Mouse (Mus musculus) neural tube, embryonic 15.5 days (tissue): ENCODE data around the gene Rnf145. TPM values are rescaled to one million over a fixed set of nuclear protein-coding genes. Genes with fewer than 3 reads are reported as not detected.

Experiments used
- ATAC-seq: fragments of 200-750 bp; cut with Nextera tagmentation; 2 replicates; pipeline ENCODE4 v1.8.0; 2017; ENCODE audit warnings: mild to moderate bottlenecking, moderate TSS enrichment, moderate library complexity; ENCODE audit not compliant: low FRiP score
- H3K27ac ChIP-seq: fragments of 300-500 bp; sonication (generic); replicated peaks from 2 replicates; pipeline ENCODE4 v1.5.1; 2015; ENCODE audit warnings: mild to moderate bottlenecking, inconsistent platforms
- H3K27me3 ChIP-seq: fragments of 300-500 bp; sonication (generic); replicated peaks from 2 replicates; pipeline ENCODE4 v1.6.1; 2015; ENCODE audit warnings: inconsistent platforms
- H3K36me3 ChIP-seq: fragments of 300-500 bp; sonication (generic); 2 replicates; pipeline ENCODE4 v1.6.1; 2015; ENCODE audit warnings: inconsistent platforms
- H3K4me1 ChIP-seq: fragments of 300-500 bp; sonication (generic); 2 replicates; pipeline ENCODE4 v1.6.1; 2015; ENCODE audit warnings: inconsistent platforms
- H3K4me2 ChIP-seq: fragments of 300-500 bp; sonication (generic); 2 replicates; pipeline ENCODE4 v1.6.1; 2015; ENCODE audit warnings: inconsistent platforms, mild to moderate bottlenecking, moderate library complexity
- H3K4me3 ChIP-seq: fragments of 300-500 bp; sonication (generic); replicated peaks from 2 replicates; pipeline ENCODE4 v1.5.1; 2015; ENCODE audit warnings: mild to moderate bottlenecking, inconsistent platforms
- H3K9ac ChIP-seq: fragments of 300-500 bp; sonication (generic); replicated peaks from 2 replicates; pipeline ENCODE4 v1.6.1; 2015; ENCODE audit warnings: mild to moderate bottlenecking, inconsistent platforms
- H3K9me3 ChIP-seq: fragments of 300-500 bp; sonication (generic); replicated peaks from 2 replicates; pipeline ENCODE4 v1.6.1; 2016; ENCODE audit warnings: inconsistent platforms
- WGBS: fragments of 180-500 bp; shearing (Covaris S2); methylation state at CpG from one replicate; pipeline ENCODE4 v1.1.7; 2015; ENCODE audit warnings: mixed read lengths; 5-methylcytosine and 5-hydroxymethylcytosine counted together
- polyA plus RNA-seq: library from polyadenylated mRNA; unstranded; fragments of >200 nt; fragmentation: Nextera tagmentation; extraction: Ambion mirVana; gene quantifications from 2 replicates; pipeline ENCODE4 v1.2.1, GENCODE M21; 2015

Gene Rnf145
- polyA plus RNA-seq, 1 experiment from 2014 or later = 112 TPM

GRCm38 (mm10) chr11:44539291-44539930 lies 20.6 kb downstream of the Rnf145 start:
- WGBS = 61% methylated on average over 10 of the region's 10 CpGs

DNA sequence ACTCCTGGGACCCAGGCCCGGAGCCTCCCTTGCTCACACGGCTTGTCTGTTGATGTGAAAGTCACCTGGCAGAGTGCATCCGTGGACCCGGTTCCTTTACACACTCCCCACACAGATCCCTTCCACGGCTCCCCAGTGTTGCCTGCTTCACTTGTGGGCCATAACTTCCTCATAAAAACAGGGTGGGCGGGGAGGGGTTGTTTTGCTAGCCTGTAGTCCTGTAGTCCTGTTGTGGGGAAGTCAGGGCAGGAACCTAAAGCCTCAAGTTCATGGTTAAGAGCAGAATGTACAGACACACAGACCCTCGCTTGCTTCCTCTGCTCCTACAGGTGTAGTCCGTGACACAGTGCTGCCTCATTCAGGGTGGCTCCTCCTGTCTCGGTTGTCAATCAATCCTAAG lies 21.5 kb downstream of the Rnf145 start:
- H3K4me2 ChIP-seq = no peak overlapping the region
- ATAC-seq = no peak
- H3K36me3 ChIP-seq = peaks cover 19% of the 10 kb centered on the region
- H3K9me3 ChIP-seq = no peaks in the 10 kb centered on the region
- H3K27ac ChIP-seq = no peak overlapping the region
- no peak overlapping the region for H3K9ac ChIP-seq
- WGBS = 85% methylated on average over 9 of the region's 9 CpGs
- peaks cover 22% of the 10 kb centered on the region for H3K4me1 ChIP-seq
- no peak overlapping the region for H3K4me3 ChIP-seq
- no peaks in the 10 kb centered on the region for H3K27me3 ChIP-seq

More at GRCm38 (mm10) chr11:44539291-44539930, 20.6 kb downstream of the Rnf145 start:
- Histone ChIP-seq H3K4me2 (no peak overlapping the region), H3K4me1 (peaks cover 22% of the 10 kb centered on the region), H3K9me3 (no peaks in the 10 kb centered on the region), H3K9ac (no peak overlapping the region), H3K36me3 (peaks cover 15% of the 10 kb centered on the region), H3K27ac (no peak overlapping the region), H3K27me3 (no peaks in the 10 kb centered on the region), H3K4me3 (no peak overlapping the region)
- no peak for ATAC-seq

DNA sequence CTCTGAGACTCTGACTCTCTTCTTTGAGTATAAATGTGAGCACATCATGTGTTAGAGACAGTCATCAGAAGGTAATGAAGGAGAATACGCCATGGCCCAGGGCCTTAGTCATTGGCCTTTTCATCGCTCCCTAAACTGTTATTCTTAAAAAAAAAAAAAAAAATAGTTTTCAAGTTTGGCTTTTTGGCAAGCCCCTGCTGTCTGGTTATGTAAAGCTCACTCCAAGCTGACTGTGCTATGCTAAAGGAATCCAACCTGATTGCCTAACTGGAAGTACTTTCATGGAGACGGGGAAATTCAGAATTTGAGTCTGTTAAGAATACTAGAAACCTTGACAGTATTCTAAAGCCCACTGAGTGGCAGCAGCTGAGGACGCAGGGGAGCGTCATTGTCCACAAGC lies 22.5 kb downstream of the Rnf145 start:
- WGBS = 87% methylated on average over 5 of the region's 5 CpGs
- H3K4me2 ChIP-seq = no peak overlapping the region

GRCm38 (mm10) chr11:44541813-44542212 lies 23.0 kb downstream of the Rnf145 start:
- H3K4me1 ChIP-seq = peaks cover 22% of the 10 kb centered on the region
- no peak overlapping the region for H3K4me2 ChIP-seq
- H3K9ac ChIP-seq = no peak overlapping the region
- no peak for ATAC-seq
- H3K9me3 ChIP-seq = no peaks in the 10 kb centered on the region
- H3K27ac ChIP-seq = no peak overlapping the region
- no peak overlapping the region for H3K4me3 ChIP-seq
- 83% methylated on average over 4 of the region's 4 CpGs for WGBS
- peaks cover 20% of the 10 kb centered on the region for H3K36me3 ChIP-seq
- H3K27me3 ChIP-seq = no peaks in the 10 kb centered on the region

More for the DNA sequence above, 22.5 kb downstream of the Rnf145 start:
- H3K27me3 ChIP-seq = no peaks in the 10 kb centered on the region
- H3K4me3 ChIP-seq = no peak overlapping the region
- no peak for ATAC-seq
- H3K9ac ChIP-seq = no peak overlapping the region
- H3K27ac ChIP-seq = no peak overlapping the region
- H3K36me3 ChIP-seq = peaks cover 20% of the 10 kb centered on the region
- peaks cover 22% of the 10 kb centered on the region for H3K4me1 ChIP-seq
- no peaks in the 10 kb centered on the region for H3K9me3 ChIP-seq

DNA sequence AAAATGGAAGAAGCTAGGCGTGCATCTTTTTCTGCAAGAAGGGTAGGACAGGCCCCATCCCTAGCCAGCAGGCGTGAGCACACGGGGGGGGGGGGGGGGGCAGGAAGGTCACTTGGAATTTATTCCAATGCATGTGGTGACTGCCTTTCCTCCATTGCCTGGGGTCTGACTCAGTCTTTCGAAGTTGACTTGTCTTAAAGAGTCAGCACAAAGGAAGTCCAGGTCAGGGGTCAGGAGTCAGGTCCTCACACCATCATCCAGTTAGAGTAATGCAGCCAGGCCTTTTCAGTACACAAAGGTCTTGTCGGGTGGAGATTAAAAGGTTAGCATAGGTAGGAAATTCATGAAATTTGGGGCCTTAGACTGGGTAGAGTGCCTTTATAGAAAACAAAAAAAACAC lies 24.8 kb downstream of the Rnf145 start:
- Histone ChIP-seq H3K27ac (no peak overlapping the region), H3K27me3 (no peaks in the 10 kb centered on the region), H3K4me3 (no peak overlapping the region), H3K4me2 (no peak overlapping the region), H3K9ac (no peak overlapping the region), H3K36me3 (peaks cover 34% of the 10 kb centered on the region), H3K9me3 (no peaks in the 10 kb centered on the region), H3K4me1 (peaks cover 11% of the 10 kb centered on the region)
- WGBS = 64% methylated on average over 5 of the region's 5 CpGs
- ATAC-seq = no peak

DNA sequence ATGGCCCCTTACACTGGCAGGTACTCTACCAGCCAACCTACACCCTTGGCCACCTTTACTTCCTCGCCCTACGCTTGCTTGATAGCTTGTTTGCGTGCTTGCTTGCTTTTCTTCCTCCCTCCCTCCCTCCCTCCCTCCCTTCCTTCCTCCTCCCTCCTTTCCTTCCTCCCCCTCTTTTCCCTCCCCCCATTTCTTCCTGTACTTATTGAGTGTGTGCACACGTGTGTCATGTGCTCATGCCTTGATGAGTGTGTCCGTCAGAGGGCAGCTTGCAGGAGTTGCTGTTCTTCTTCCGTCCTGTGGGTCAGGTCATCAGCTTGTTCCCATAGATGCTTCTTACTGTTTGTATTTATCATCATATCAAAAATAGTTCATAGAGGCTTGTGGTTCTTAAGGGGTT lies 25.2 kb downstream of the Rnf145 start:
- no peak overlapping the region for H3K9ac ChIP-seq
- WGBS = 81% methylated on average over 6 of the region's 6 CpGs
- peaks cover 38% of the 10 kb centered on the region for H3K36me3 ChIP-seq
- H3K4me1 ChIP-seq = peaks cover 8% of the 10 kb centered on the region
- H3K27ac ChIP-seq = no peak overlapping the region
- H3K27me3 ChIP-seq = no peaks in the 10 kb centered on the region
- H3K4me2 ChIP-seq = no peak overlapping the region
- H3K9me3 ChIP-seq = no peaks in the 10 kb centered on the region
- no peak overlapping the region for H3K4me3 ChIP-seq
- ATAC-seq = no peak

DNA sequence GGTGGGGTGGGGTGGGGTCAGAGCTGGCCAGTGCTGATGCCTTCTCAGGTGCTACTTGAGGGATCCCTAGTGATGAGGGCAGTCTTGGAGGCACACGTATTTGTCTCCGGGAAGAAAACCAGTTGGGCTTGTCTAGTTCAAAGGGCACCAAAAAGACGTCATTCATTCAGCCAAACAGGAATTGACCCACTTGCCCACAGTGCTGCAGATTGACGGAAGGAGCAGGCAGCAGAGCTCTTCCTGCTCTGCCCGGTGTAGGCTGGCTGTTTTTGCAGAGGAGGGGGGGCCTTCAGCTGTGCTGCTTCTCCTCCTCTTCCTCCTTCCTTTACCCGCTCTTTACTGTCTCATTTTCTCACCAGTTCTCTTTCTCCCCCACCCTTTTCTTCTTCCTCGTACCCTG lies 26.4 kb downstream of the Rnf145 start:
- peaks cover 6% of the 10 kb centered on the region; the same call in 1 of the 2 replicates for H3K4me1 ChIP-seq
- H3K4me2 ChIP-seq = no peak overlapping the region
- no peaks in the 10 kb centered on the region for H3K9me3 ChIP-seq
- no peak overlapping the region for H3K27ac ChIP-seq
- 78% methylated on average over 7 of the region's 7 CpGs for WGBS
- no peak overlapping the region for H3K4me3 ChIP-seq
- H3K9ac ChIP-seq = no peak overlapping the region
- ATAC-seq = no peak
- H3K36me3 ChIP-seq = peaks cover 49% of the 10 kb centered on the region
- H3K27me3 ChIP-seq = no peaks in the 10 kb centered on the region

- peaks cover 59% of the 10 kb centered on the region for H3K36me3 ChIP-seq
These were observed 27.5 kb downstream of the Rnf145 start for GRCm38 (mm10) chr11:44546250-44546649.

DNA sequence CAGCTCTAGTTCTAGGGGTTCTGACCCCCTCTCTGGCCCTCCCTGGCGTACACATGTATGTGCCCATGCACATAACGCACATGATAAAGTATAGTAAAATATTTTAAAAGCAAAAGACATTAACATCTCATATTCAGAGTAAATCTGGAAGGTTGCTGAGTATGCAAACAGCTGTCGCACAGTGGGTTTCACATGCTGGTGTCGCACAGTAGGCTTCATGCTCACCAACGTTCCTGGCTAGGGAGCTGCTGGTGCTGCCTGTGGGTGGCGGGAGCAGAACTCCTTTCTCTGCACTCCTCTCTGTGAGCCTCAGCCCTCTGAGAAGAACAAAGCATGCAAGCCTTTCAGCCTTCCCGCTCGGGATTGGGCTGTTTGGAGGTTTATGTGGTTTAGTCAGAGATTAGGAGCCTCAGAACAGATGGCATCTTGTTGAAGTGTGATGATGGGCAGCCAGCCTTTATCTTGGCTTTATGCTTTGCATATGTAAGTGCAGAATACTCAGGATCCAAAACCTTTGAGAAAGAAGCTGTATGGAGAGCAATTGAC lies 29.0 kb downstream of the Rnf145 start:
- Histone ChIP-seq H3K4me3 (no peak overlapping the region), H3K36me3 (peaks cover 64% of the 10 kb centered on the region), H3K9ac (no peak overlapping the region), H3K27me3 (no peaks in the 10 kb centered on the region), H3K27ac (no peak overlapping the region), H3K9me3 (no peaks in the 10 kb centered on the region), H3K4me1 (no peaks in the 10 kb centered on the region), H3K4me2 (no peak overlapping the region)
- ATAC-seq = no peak
- 88% methylated on average over 8 of the region's 8 CpGs for WGBS

More at GRCm38 (mm10) chr11:44546250-44546649, 27.5 kb downstream of the Rnf145 start:
- H3K27me3 ChIP-seq = no peaks in the 10 kb centered on the region
- H3K27ac ChIP-seq = no peak overlapping the region
- 87% methylated on average over 8 of the region's 8 CpGs for WGBS
- H3K4me2 ChIP-seq = no peak overlapping the region
- no peak for ATAC-seq
- no peak overlapping the region for H3K4me3 ChIP-seq
- no peak overlapping the region for H3K9ac ChIP-seq
- H3K4me1 ChIP-seq = no peaks in the 10 kb centered on the region
- no peaks in the 10 kb centered on the region for H3K9me3 ChIP-seq

GRCm38 (mm10) chr11:44548816-44549215 lies 30.1 kb downstream of the Rnf145 start:
- no peaks in the 10 kb centered on the region for H3K9me3 ChIP-seq
- H3K27me3 ChIP-seq = no peaks in the 10 kb centered on the region
- no peak overlapping the region for H3K4me2 ChIP-seq
- no peak overlapping the region for H3K4me3 ChIP-seq
- no peak overlapping the region for H3K27ac ChIP-seq
- 96% methylated on average over 12 of the region's 12 CpGs for WGBS
- H3K9ac ChIP-seq = no peak overlapping the region
- H3K36me3 ChIP-seq = peaks cover 73% of the 10 kb centered on the region
- no peaks in the 10 kb centered on the region for H3K4me1 ChIP-seq
- no peak for ATAC-seq

- no peak for ATAC-seq
- H3K4me1 ChIP-seq = peaks cover 5% of the 10 kb centered on the region; the same call in 1 of the 2 replicates
- no peak overlapping the region for H3K4me2 ChIP-seq
- H3K27ac ChIP-seq = 0 out of 2 replicates have a peak overlapping the region, but pooled peaks have one; percentile 38
- H3K9me3 ChIP-seq = no peaks in the 10 kb centered on the region
- no peak overlapping the region for H3K4me3 ChIP-seq
- WGBS = 85% methylated on average over 10 of the region's 10 CpGs
- H3K27me3 ChIP-seq = no peaks in the 10 kb centered on the region
- peaks cover 67% of the 10 kb centered on the region for H3K36me3 ChIP-seq
- H3K9ac ChIP-seq = no peak overlapping the region
These were observed 30.9 kb downstream of the Rnf145 start for GRCm38 (mm10) chr11:44549511-44550278.

- 93% methylated on average over 6 of the region's 6 CpGs for WGBS
- ATAC-seq = no peak
- H3K36me3 ChIP-seq = peaks cover 63% of the 10 kb centered on the region
These were observed 32.2 kb downstream of the Rnf145 start for GRCm38 (mm10) chr11:44550996-44551395.

More at GRCm38 (mm10) chr11:44550996-44551395, 32.2 kb downstream of the Rnf145 start:
- Histone ChIP-seq H3K27me3 (no peaks in the 10 kb centered on the region), H3K27ac (no peak overlapping the region), H3K4me2 (no peak overlapping the region), H3K9ac (no peak overlapping the region), H3K9me3 (no peaks in the 10 kb centered on the region), H3K4me1 (peaks cover 5% of the 10 kb centered on the region; the same call in 1 of the 2 replicates), H3K4me3 (no peak overlapping the region)
